Mouse (Mus musculus): Measurements from ENCODE around the gene Jak1. TPM values are rescaled to one million over a fixed set of nuclear protein-coding genes. Genes with fewer than 3 reads are reported as not detected.

Jak1 gene
- polyA plus RNA-seq, 1 experiment from 2014 or later, result 72.2 TPM

- H3K4me1 ChIP-seq, result peaks cover 23% of the 10 kb centered on the region
- ATAC-seq (ENCODE audit: insufficient number of reproducible peaks, insufficient read depth, low FRiP score, low TSS enrichment, low read depth), result no peak
- H3K9ac ChIP-seq, result no peak overlapping the region
- H3K36me3 ChIP-seq, result no peaks in the 10 kb centered on the region
- H3K4me3 ChIP-seq, result no peak overlapping the region
- H3K27ac ChIP-seq, result no peak overlapping the region
- no peaks in the 10 kb centered on the region for H3K9me3 ChIP-seq
- H3K4me2 ChIP-seq, result no peak overlapping the region
- H3K27me3 ChIP-seq, result no peaks in the 10 kb centered on the region
- 53% methylated on average over 6 of the region's 6 CpGs for WGBS
Measured at GRCm38 (mm10) chr4:101249977-101250743, 14.9 kb downstream of the Jak1 start.

- no peak for ATAC-seq (ENCODE audit: insufficient number of reproducible peaks, insufficient read depth, low FRiP score, low TSS enrichment, low read depth)
- Histone ChIP-seq H3K4me3 (no peak overlapping the region), H3K27ac (no peak overlapping the region), H3K27me3 (no peaks in the 10 kb centered on the region), H3K9ac (no peak overlapping the region), H3K4me2 (no peak overlapping the region), H3K9me3 (no peaks in the 10 kb centered on the region), H3K4me1 (peaks cover 24% of the 10 kb centered on the region), H3K36me3 (no peaks in the 10 kb centered on the region)
- WGBS, result 44% methylated on average over 2 of the region's 2 CpGs
Measured at GRCm38 (mm10) chr4:101247355-101247754, 17.7 kb downstream of the Jak1 start.

- H3K27me3 ChIP-seq, result no peaks in the 10 kb centered on the region
- 69% methylated on average over 2 of the region's 2 CpGs for WGBS
Measured at GRCm38 (mm10) chr4:101246569-101246968, 18.5 kb downstream of the Jak1 start.

GRCm38 (mm10) chr4:101244257-101245011 is 20.6 kb downstream of the Jak1 start:
- H3K4me3 ChIP-seq, result no peak overlapping the region
- H3K27ac ChIP-seq, result no peak overlapping the region
- no peaks in the 10 kb centered on the region for H3K27me3 ChIP-seq
- H3K36me3 ChIP-seq, result no peaks in the 10 kb centered on the region
- 63% methylated on average over 6 of the region's 6 CpGs for WGBS
- H3K4me2 ChIP-seq, result no peak overlapping the region
- no peak for ATAC-seq (ENCODE audit: insufficient number of reproducible peaks, insufficient read depth, low FRiP score, low TSS enrichment, low read depth)
- H3K9me3 ChIP-seq, result no peaks in the 10 kb centered on the region
- H3K4me1 ChIP-seq, result peaks cover 24% of the 10 kb centered on the region
- H3K9ac ChIP-seq, result no peak overlapping the region

More at GRCm38 (mm10) chr4:101246569-101246968, 18.5 kb downstream of the Jak1 start:
- Histone ChIP-seq H3K9ac (no peak overlapping the region), H3K36me3 (no peaks in the 10 kb centered on the region), H3K4me1 (peaks cover 24% of the 10 kb centered on the region), H3K27ac (no peak overlapping the region), H3K4me2 (no peak overlapping the region), H3K4me3 (no peak overlapping the region), H3K9me3 (no peaks in the 10 kb centered on the region)
- ATAC-seq (ENCODE audit: insufficient number of reproducible peaks, insufficient read depth, low FRiP score, low TSS enrichment, low read depth), result no peak

- Histone ChIP-seq H3K9ac (no peak overlapping the region), H3K36me3 (no peaks in the 10 kb centered on the region), H3K27ac (no peak overlapping the region), H3K27me3 (no peaks in the 10 kb centered on the region), H3K4me2 (no peak overlapping the region), H3K9me3 (no peaks in the 10 kb centered on the region), H3K4me1 (peaks cover 16% of the 10 kb centered on the region), H3K4me3 (no peak overlapping the region)
- no peak for ATAC-seq (ENCODE audit: insufficient number of reproducible peaks, insufficient read depth, low FRiP score, low TSS enrichment, low read depth)
- WGBS, result 81% methylated on average over 3 of the region's 3 CpGs
Measured at GRCm38 (mm10) chr4:101240875-101241173, 24.3 kb downstream of the Jak1 start.

GRCm38 (mm10) chr4:101240163-101240874 is 24.8 kb downstream of the Jak1 start:
- H3K27ac ChIP-seq, result no peak overlapping the region
- 91% methylated on average over 5 of the region's 5 CpGs for WGBS
- ATAC-seq (ENCODE audit: insufficient number of reproducible peaks, insufficient read depth, low FRiP score, low TSS enrichment, low read depth), result no peak
- H3K4me2 ChIP-seq, result no peak overlapping the region
- no peaks in the 10 kb centered on the region for H3K27me3 ChIP-seq
- peaks cover 15% of the 10 kb centered on the region for H3K4me1 ChIP-seq
- H3K36me3 ChIP-seq, result no peaks in the 10 kb centered on the region
- H3K9ac ChIP-seq, result no peak overlapping the region
- no peaks in the 10 kb centered on the region for H3K9me3 ChIP-seq
- H3K4me3 ChIP-seq, result no peak overlapping the region

- H3K9me3 ChIP-seq, result no peaks in the 10 kb centered on the region
- no peak overlapping the region for H3K27ac ChIP-seq
- H3K27me3 ChIP-seq, result no peaks in the 10 kb centered on the region
- no peaks in the 10 kb centered on the region for H3K36me3 ChIP-seq
- H3K9ac ChIP-seq, result no peak overlapping the region
- WGBS, result 87% methylated on average over 3 of the region's 3 CpGs
- H3K4me3 ChIP-seq, result no peak overlapping the region
- no peak for ATAC-seq (ENCODE audit: insufficient number of reproducible peaks, insufficient read depth, low FRiP score, low TSS enrichment, low read depth)
- no peak overlapping the region for H3K4me2 ChIP-seq
- peaks cover 12% of the 10 kb centered on the region for H3K4me1 ChIP-seq
Measured at GRCm38 (mm10) chr4:101239313-101240162, 25.5 kb downstream of the Jak1 start.

GRCm38 (mm10) chr4:101238589-101238988 is 26.5 kb downstream of the Jak1 start:
- WGBS, result 78% methylated on average over 4 of the region's 4 CpGs
- ATAC-seq (ENCODE audit: insufficient number of reproducible peaks, insufficient read depth, low FRiP score, low TSS enrichment, low read depth), result no peak

GRCm38 (mm10) chr4:101236797-101237196 is 28.3 kb downstream of the Jak1 start:
- Histone ChIP-seq H3K27ac (no peak overlapping the region), H3K9ac (no peak overlapping the region), H3K4me2 (no peak overlapping the region), H3K9me3 (no peaks in the 10 kb centered on the region), H3K4me1 (peaks cover 11% of the 10 kb centered on the region), H3K27me3 (no peaks in the 10 kb centered on the region), H3K36me3 (no peaks in the 10 kb centered on the region), H3K4me3 (no peak overlapping the region)
- no peak for ATAC-seq (ENCODE audit: insufficient number of reproducible peaks, insufficient read depth, low FRiP score, low TSS enrichment, low read depth)
- 85% methylated on average over 6 of the region's 6 CpGs for WGBS

More at GRCm38 (mm10) chr4:101238589-101238988, 26.5 kb downstream of the Jak1 start:
- peaks cover 11% of the 10 kb centered on the region for H3K4me1 ChIP-seq
- no peak overlapping the region for H3K9ac ChIP-seq
- no peaks in the 10 kb centered on the region for H3K27me3 ChIP-seq
- no peak overlapping the region for H3K4me2 ChIP-seq
- H3K4me3 ChIP-seq, result no peak overlapping the region
- no peak overlapping the region for H3K27ac ChIP-seq
- H3K9me3 ChIP-seq, result no peaks in the 10 kb centered on the region
- no peaks in the 10 kb centered on the region for H3K36me3 ChIP-seq

- Histone ChIP-seq H3K4me2 (no peak overlapping the region), H3K9me3 (no peaks in the 10 kb centered on the region), H3K36me3 (no peaks in the 10 kb centered on the region), H3K27ac (no peak overlapping the region), H3K4me1 (peaks cover 11% of the 10 kb centered on the region), H3K27me3 (no peaks in the 10 kb centered on the region), H3K9ac (no peak overlapping the region), H3K4me3 (no peak overlapping the region)
- 88% methylated on average over 1 of the region's 1 CpGs for WGBS
- ATAC-seq (ENCODE audit: insufficient number of reproducible peaks, insufficient read depth, low FRiP score, low TSS enrichment, low read depth), result no peak
Measured at GRCm38 (mm10) chr4:101235964-101236363, 29.1 kb downstream of the Jak1 start.

- peaks cover 11% of the 10 kb centered on the region for H3K4me1 ChIP-seq
- no peaks in the 10 kb centered on the region for H3K27me3 ChIP-seq
- no peak overlapping the region for H3K4me3 ChIP-seq
- no peak overlapping the region for H3K27ac ChIP-seq
- H3K36me3 ChIP-seq, result no peaks in the 10 kb centered on the region
- no peak overlapping the region for H3K4me2 ChIP-seq
- H3K9me3 ChIP-seq, result no peaks in the 10 kb centered on the region
- ATAC-seq (ENCODE audit: insufficient number of reproducible peaks, insufficient read depth, low FRiP score, low TSS enrichment, low read depth), result no peak
- WGBS, result 67% methylated on average over 1 of the region's 1 CpGs
- no peak overlapping the region for H3K9ac ChIP-seq
Measured at GRCm38 (mm10) chr4:101234753-101235152, 30.3 kb downstream of the Jak1 start.
